ENCODE assay signal across 8 mouse cellular contexts in the genomic region with DNA sequence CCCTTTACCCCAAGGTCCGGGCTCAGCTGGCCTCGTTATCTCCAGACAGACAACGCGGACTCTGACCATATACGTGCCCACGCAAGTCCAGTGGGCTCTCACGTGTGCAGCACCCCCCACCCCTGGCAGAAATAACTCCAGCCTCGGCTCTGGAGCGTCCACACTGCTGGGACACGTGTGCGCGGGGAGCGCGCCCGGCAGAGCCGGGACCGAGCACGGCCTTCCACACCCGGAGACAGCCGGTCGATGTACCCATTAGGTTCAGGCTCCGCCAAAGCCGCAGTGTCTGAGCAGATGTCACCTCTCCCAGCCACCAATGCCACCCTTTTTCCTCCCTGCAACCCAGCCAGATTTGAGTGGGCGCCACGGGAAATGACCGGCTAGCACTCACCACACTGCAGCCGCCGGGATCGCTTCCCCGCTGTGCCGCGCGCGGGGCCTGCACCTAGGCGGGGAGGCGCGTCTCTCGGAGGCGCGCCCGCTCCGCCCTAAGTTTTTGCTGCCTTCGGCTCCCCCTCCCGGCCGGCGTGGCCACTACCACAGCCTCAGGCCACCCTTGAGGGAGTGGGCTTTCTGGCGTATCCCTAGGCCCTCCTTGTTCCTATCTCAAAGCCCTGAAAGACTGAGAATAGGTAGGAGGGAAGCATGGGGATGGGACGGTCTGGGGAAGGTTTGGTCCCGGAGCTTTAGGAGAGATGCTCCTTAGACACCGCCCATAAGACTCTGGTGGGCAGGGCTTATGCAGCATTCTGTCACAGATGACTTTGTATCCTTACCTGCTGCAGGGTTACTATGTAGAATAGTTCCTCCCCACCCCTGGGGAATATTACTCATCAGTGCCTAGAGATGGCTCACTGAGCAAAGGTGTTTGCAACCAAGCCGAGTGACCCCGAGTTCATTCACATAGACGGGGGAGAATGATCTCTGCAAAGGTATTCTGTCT. TPM values are rescaled to one million over a fixed set of nuclear protein-coding genes. Genes with fewer than 3 reads are reported as not detected.
DNase-seq lines count a peak whose midpoint lies in the region; ATAC-seq lines count a peak whose summit lies in the region.

A gene (minus strand): TSS at position 715 of the 943 bp plus-strand sequence.

- peak; percentile 73 for DNase-seq in WW6 (ENCODE audit: low read depth, low spot score)
- DNase-seq in cerebellum, adult 9-11 months, result peak; percentile 90
- peak in 1 of 2 experiments; percentile 81 for DNase-seq in frontal cortex, adult 2 months (ENCODE audit: extremely low spot score in 1 of 2, low spot score in 1 of 2)
- DNase-seq in layer of hippocampus, postnatal 10 days (ENCODE audit: low spot score in 2 of 2), result peak; percentile 84 to 90
- peak; percentile 81 for DNase-seq in lung, postnatal 14 days
- peak; percentile 86 for DNase-seq in retina, postnatal 1 day
- DNase-seq in urinary bladder, postnatal 14 days (ENCODE audit: low spot score), result peak; percentile 80

- ATAC-seq in hematopoietic stem cell, adult 5-6 weeks (replicated peaks in 1 of 2; ENCODE audit: insufficient read depth in 1 of 2, low FRiP score in 2 of 2, low TSS enrichment in 1 of 2, low read depth in 1 of 2, poor library complexity in 2 of 2, severe bottlenecking in 2 of 2), result peak; percentile 64 to 89

RNA-seq across cellular contexts. Expression of the gene that starts here (rescaled TPM):
- polyA plus RNA-seq in frontal cortex, adult 2 months (2012; rRNA removed), result 227 and 251 TPM in 2 replicates
- 8.0 and 9.7 TPM in 2 replicates for total RNA-seq in hematopoietic stem cell, adult 5-6 weeks (2017)
- 100 to 1,000 TPM; 281 to 341 TPM for total RNA-seq in layer of hippocampus, postnatal 10 days (2021)

Comparison
In these comparisons a context has a peak if more than half of its experiments do, and no peak if none do; other contexts are left out.
1. RNA of the gene that starts here (total RNA-seq): 281 to 341 TPM in layer of hippocampus, postnatal 10 days; 8.0 to 9.7 TPM in hematopoietic stem cell, adult 5-6 weeks; every median in the first group is over 10 times any median in the second.